Mouse (Mus musculus): ENCODE measurements around the gene Brca1. TPM values are rescaled to one million over a fixed set of nuclear protein-coding genes. Genes with fewer than 3 reads are reported as not detected.
A peak's percentile ranks its signal among the peaks of the same experiment; 100 is the strongest.
"Not testable (repeated sequence)": the region's sequence is repeated elsewhere in the genome, so short reads cannot be mapped to it uniquely, and the experiment has no call there.

The Brca1 gene
- polyA plus RNA-seq, 1 experiment from 2014 or later = 23.0 TPM

- DNase-seq (ENCODE audit: low spot score) = peak; percentile 42
- Histone ChIP-seq H3K9me3 (replicated peaks) (no peaks in the 10 kb centered on the region), H3K4me1 (peaks cover 50% of the 10 kb centered on the region), H3K4me3 (peak overlapping the region; percentile 16; the same call in 1 of the 2 replicates), H3K27me3 (ENCODE audit: low read depth, poor library complexity, severe bottlenecking) (no peaks in the 10 kb centered on the region), H3K27ac (replicated peaks) (peak overlapping the region; percentile 89), H3K36me3 (0 out of 2 replicates have a peak, but pooled peaks cover 4% of the 10 kb centered on the region)
- WGBS = 34% methylated on average over 4 of the region's 4 CpGs
Observed at GRCm38 (mm10) chr11:101477194-101477551, 74.6 kb downstream of the Brca1 start.

GRCm38 (mm10) chr11:101476361-101476760, 75.4 kb downstream of the Brca1 start:
- H3K4me3 ChIP-seq; DNase-seq (ENCODE audit: low spot score); H3K9me3 ChIP-seq (replicated peaks); H3K27me3 ChIP-seq (ENCODE audit: low read depth, poor library complexity, severe bottlenecking): not testable (repeated sequence)
- peaks cover 12% of the 10 kb centered on the region for H3K36me3 ChIP-seq
- H3K4me1 ChIP-seq = peaks cover 56% of the 10 kb centered on the region
- 88% methylated on average over 4 of the region's 4 CpGs for WGBS
- H3K27ac ChIP-seq (replicated peaks) = 0 out of 2 replicates have a peak overlapping the region, but pooled peaks have one; percentile 89

GRCm38 (mm10) chr11:101474298-101474697, 77.5 kb downstream of the Brca1 start:
- no peak overlapping the region for H3K4me3 ChIP-seq
- peaks cover 55% of the 10 kb centered on the region for H3K4me1 ChIP-seq
- 86% methylated on average over 5 of the region's 5 CpGs for WGBS
- H3K9me3 ChIP-seq (replicated peaks) = no peaks in the 10 kb centered on the region
- H3K36me3 ChIP-seq = peaks cover 23% of the 10 kb centered on the region
- H3K27ac ChIP-seq (replicated peaks) = 0 out of 2 replicates have a peak overlapping the region, but pooled peaks have one; percentile 6
- no peak for DNase-seq (ENCODE audit: low spot score)
- peaks cover 9% of the 10 kb centered on the region; the same call in 1 of the 2 replicates for H3K27me3 ChIP-seq (ENCODE audit: low read depth, poor library complexity, severe bottlenecking)

- WGBS = 79% methylated on average over 1 of the region's 1 CpGs
- H3K36me3 ChIP-seq = peaks cover 23% of the 10 kb centered on the region
- H3K4me1 ChIP-seq = peaks cover 55% of the 10 kb centered on the region
- peaks cover 13% of the 10 kb centered on the region for H3K27me3 ChIP-seq (ENCODE audit: low read depth, poor library complexity, severe bottlenecking)
- not testable (repeated sequence) for H3K4me3 ChIP-seq; H3K27ac ChIP-seq (replicated peaks); DNase-seq (ENCODE audit: low spot score); H3K9me3 ChIP-seq (replicated peaks)
Observed at GRCm38 (mm10) chr11:101473686-101474085, 78.1 kb downstream of the Brca1 start.

- H3K4me3 ChIP-seq = no peak overlapping the region
- H3K9me3 ChIP-seq (replicated peaks) = no peaks in the 10 kb centered on the region
- H3K36me3 ChIP-seq = peaks cover 23% of the 10 kb centered on the region
- peaks cover 14% of the 10 kb centered on the region for H3K27me3 ChIP-seq (ENCODE audit: low read depth, poor library complexity, severe bottlenecking)
- no peak overlapping the region for H3K27ac ChIP-seq (replicated peaks)
- WGBS = 58% methylated on average over 7 of the region's 7 CpGs
- DNase-seq (ENCODE audit: low spot score) = no peak
- peaks cover 56% of the 10 kb centered on the region for H3K4me1 ChIP-seq
Observed at GRCm38 (mm10) chr11:101472336-101472735, 79.4 kb downstream of the Brca1 start.

- Histone ChIP-seq H3K27me3 (ENCODE audit: low read depth, poor library complexity, severe bottlenecking) (peaks cover 18% of the 10 kb centered on the region), H3K9me3 (replicated peaks) (no peaks in the 10 kb centered on the region), H3K4me1 (peaks cover 54% of the 10 kb centered on the region), H3K36me3 (peaks cover 23% of the 10 kb centered on the region), H3K27ac (replicated peaks) (no peak overlapping the region), H3K4me3 (no peak overlapping the region)
- DNase-seq (ENCODE audit: low spot score) = no peak
- WGBS = 76% methylated on average over 3 of the region's 3 CpGs
Observed at GRCm38 (mm10) chr11:101471926-101472325, 79.8 kb downstream of the Brca1 start.

GRCm38 (mm10) chr11:101470206-101470605, 81.5 kb downstream of the Brca1 start:
- Histone ChIP-seq H3K9me3 (replicated peaks) (no peaks in the 10 kb centered on the region), H3K4me3 (peak overlapping the region; percentile 30; the same call in 1 of the 2 replicates), H3K27ac (replicated peaks) (peak overlapping the region; percentile 60), H3K36me3 (peaks cover 23% of the 10 kb centered on the region), H3K4me1 (peaks cover 71% of the 10 kb centered on the region), H3K27me3 (ENCODE audit: low read depth, poor library complexity, severe bottlenecking) (peaks cover 26% of the 10 kb centered on the region)
- DNase-seq (ENCODE audit: low spot score) = no peak
- WGBS = 13% methylated on average over 7 of the region's 7 CpGs

GRCm38 (mm10) chr11:101469155-101469554, 82.6 kb downstream of the Brca1 start:
- WGBS = 73% methylated on average over 4 of the region's 4 CpGs
- DNase-seq (ENCODE audit: low spot score) = no peak
- Histone ChIP-seq H3K36me3 (peaks cover 23% of the 10 kb centered on the region), H3K4me3 (peak overlapping the region; percentile 79), H3K4me1 (peaks cover 77% of the 10 kb centered on the region), H3K27ac (replicated peaks) (0 out of 2 replicates have a peak overlapping the region, but pooled peaks have one; percentile 91), H3K9me3 (replicated peaks) (no peaks in the 10 kb centered on the region), H3K27me3 (ENCODE audit: low read depth, poor library complexity, severe bottlenecking) (peaks cover 36% of the 10 kb centered on the region)

GRCm38 (mm10) chr11:101468731-101469130, 83.0 kb downstream of the Brca1 start:
- peak overlapping the region; percentile 91 for H3K27ac ChIP-seq (replicated peaks)
- no peak for DNase-seq (ENCODE audit: low spot score)
- peaks cover 23% of the 10 kb centered on the region for H3K36me3 ChIP-seq
- H3K4me3 ChIP-seq = peak overlapping the region; percentile 79
- H3K4me1 ChIP-seq = peaks cover 81% of the 10 kb centered on the region
- H3K9me3 ChIP-seq (replicated peaks) = no peaks in the 10 kb centered on the region
- H3K27me3 ChIP-seq (ENCODE audit: low read depth, poor library complexity, severe bottlenecking) = peaks cover 40% of the 10 kb centered on the region
- whole genome bisulfite sequencing = 6% methylated on average over 13 of the region's 13 CpGs

GRCm38 (mm10) chr11:101468263-101468688, 83.5 kb downstream of the Brca1 start:
- H3K36me3 ChIP-seq = peaks cover 23% of the 10 kb centered on the region
- DNase-seq (ENCODE audit: low spot score) = peak; percentile 75
- under 1% methylated on average over 31 of the region's 31 CpGs for WGBS
- H3K9me3 ChIP-seq (replicated peaks) = no peaks in the 10 kb centered on the region
- H3K4me3 ChIP-seq = peak overlapping the region; percentile 79
- peaks cover 40% of the 10 kb centered on the region for H3K27me3 ChIP-seq (ENCODE audit: low read depth, poor library complexity, severe bottlenecking)
- peaks cover 85% of the 10 kb centered on the region for H3K4me1 ChIP-seq
- H3K27ac ChIP-seq (replicated peaks) = peak overlapping the region; percentile 91

GRCm38 (mm10) chr11:101467477-101468262, 84.1 kb downstream of the Brca1 start:
- DNase-seq (ENCODE audit: low spot score) = peak; percentile 86
- Histone ChIP-seq H3K4me3 (peak overlapping the region; percentile 79), H3K4me1 (peaks cover 91% of the 10 kb centered on the region), H3K27ac (replicated peaks) (peak overlapping the region; percentile 91), H3K9me3 (replicated peaks) (no peaks in the 10 kb centered on the region), H3K36me3 (peaks cover 23% of the 10 kb centered on the region), H3K27me3 (ENCODE audit: low read depth, poor library complexity, severe bottlenecking) (peaks cover 40% of the 10 kb centered on the region)
- under 1% methylated on average over 54 of the region's 54 CpGs for WGBS

GRCm38 (mm10) chr11:101466552-101466950, 85.2 kb downstream of the Brca1 start:
- Histone ChIP-seq H3K36me3 (peaks cover 21% of the 10 kb centered on the region), H3K27me3 (ENCODE audit: low read depth, poor library complexity, severe bottlenecking) (peaks cover 40% of the 10 kb centered on the region), H3K4me3 (peak overlapping the region; percentile 68), H3K4me1 (peaks cover 93% of the 10 kb centered on the region)
- not testable (repeated sequence) for H3K27ac ChIP-seq (replicated peaks); DNase-seq (ENCODE audit: low spot score); H3K9me3 ChIP-seq (replicated peaks)
- 65% methylated on average over 5 of the region's 5 CpGs for WGBS

Data from midbrain, embryonic 10.5 days (tissue).